Mouse (Mus musculus) forebrain, embryonic 14.5 days (tissue): ENCODE data around the gene Sgpp1. TPM values are rescaled to one million over a fixed set of nuclear protein-coding genes. Genes with fewer than 3 reads are reported as not detected.

Experiments used
- ATAC-seq: fragments of 200-750 bp; cut with Nextera tagmentation; 2 replicates; pipeline ENCODE4 v1.8.0; 2017; ENCODE audit warnings: mild to moderate bottlenecking, moderate library complexity
- DNase-seq: peaks from one replicate; pipeline ENCODE4 v3.0.0-alpha.2; 2015; ENCODE audit warnings: low spot score
- H3K27ac ChIP-seq: fragments of 300-500 bp; sonication (generic); 2 replicates; pipeline ENCODE4 v1.5.1; 2014; ENCODE audit warnings: low read depth, mild to moderate bottlenecking, control low read depth, low read length, moderate library complexity
- H3K27me3 ChIP-seq: fragments of 300-500 bp; sonication (generic); replicated peaks from 2 replicates; pipeline ENCODE4 v1.6.1; 2014; ENCODE audit warnings: low read length, control low read depth, mixed read lengths; ENCODE audit not compliant: control insufficient read depth, insufficient read depth
- H3K36me3 ChIP-seq: fragments of 300-500 bp; sonication (generic); 2 replicates; pipeline ENCODE4 v1.6.1; 2014; ENCODE audit warnings: low read length, control low read depth; ENCODE audit not compliant: control insufficient read depth, insufficient read depth
- H3K4me1 ChIP-seq: fragments of 300-500 bp; sonication (generic); 2 replicates; pipeline ENCODE4 v1.6.1; 2014; ENCODE audit warnings: antibody characterized with exemption, low read length, control low read depth; ENCODE audit not compliant: control insufficient read depth, insufficient read depth
- H3K4me2 ChIP-seq: fragments of 300-500 bp; sonication (generic); 2 replicates; pipeline ENCODE4 v1.6.1; 2014; ENCODE audit warnings: mild to moderate bottlenecking, control low read depth, low read length
- H3K4me3 ChIP-seq: fragments of 300-500 bp; sonication (generic); 2 replicates; pipeline ENCODE4 v1.5.1; 2014; ENCODE audit warnings: low read depth, low read length, control low read depth
- H3K9ac ChIP-seq: fragments of 300-500 bp; sonication (generic); 2 replicates; pipeline ENCODE4 v1.6.1; 2014; ENCODE audit warnings: mild to moderate bottlenecking, low read length, control low read depth, moderate library complexity
- H3K9me3 ChIP-seq: fragments of 300-500 bp; sonication (generic); replicated peaks from 2 replicates; pipeline ENCODE4 v1.6.1; 2016; ENCODE audit warnings: low read length, control low read depth, mixed read lengths; ENCODE audit not compliant: control insufficient read depth
- WGBS: fragments of 180-500 bp; shearing (Covaris S2); extraction: QIAGEN DNeasy Blood & Tissue Kit; methylation state at CpG from one replicate; pipeline ENCODE4 v1.1.7; 2014; 5-methylcytosine and 5-hydroxymethylcytosine counted together
- polyA plus RNA-seq: library from polyadenylated mRNA; unstranded; fragments of >200 nt; fragmentation: Nextera tagmentation; extraction: Ambion mirVana; gene quantifications from 2 replicates; pipeline ENCODE4 v1.2.1, GENCODE M21; 2014

The Sgpp1 gene
- polyA plus RNA-seq = 17.2 and 17.3 TPM in 2 replicates

GRCm38 (mm10) chr12:75735246-75736200 is at the start of gene Sgpp1:
TSS of gene Sgpp1 (minus strand) at chr12:75735729.
- H3K27me3 ChIP-seq = no peaks in the 10 kb centered on the region
- H3K27ac ChIP-seq = peak within 1 kb of the TSS; percentile 52
- H3K36me3 ChIP-seq = no peaks in the 10 kb centered on the region
- peak within 1 kb of the TSS; percentile 99 for H3K4me2 ChIP-seq
- H3K4me1 ChIP-seq = peaks cover 17% of the 10 kb centered on the region
- H3K9me3 ChIP-seq = no peaks in the 10 kb centered on the region
- DNase-seq = peak; percentile 93
- peak; percentile 96 for ATAC-seq
- H3K9ac ChIP-seq = peak within 1 kb of the TSS; percentile 95
- H3K4me3 ChIP-seq = peak within 1 kb of the TSS; percentile 84
- WGBS = under 1% methylated on average over 102 of the region's 105 CpGs

GRCm38 (mm10) chr12:75784271-75784751 is 48.8 kb upstream of the Sgpp1 start:
- Histone ChIP-seq H3K36me3 (no peaks in the 10 kb centered on the region), H3K9ac (no peak overlapping the region), H3K4me3 (no peak overlapping the region), H3K27me3 (no peaks in the 10 kb centered on the region), H3K4me2 (no peak overlapping the region), H3K9me3 (no peaks in the 10 kb centered on the region), H3K27ac (no peak overlapping the region), H3K4me1 (no peaks in the 10 kb centered on the region)
- DNase-seq = no peak
- no peak for ATAC-seq
- 87% methylated on average over 2 of the region's 2 CpGs for WGBS

- H3K4me1 ChIP-seq = no peaks in the 10 kb centered on the region
- H3K4me2 ChIP-seq = no peak overlapping the region
- WGBS = 89% methylated on average over 7 of the region's 7 CpGs
- no peak overlapping the region for H3K9ac ChIP-seq
- no peak overlapping the region for H3K27ac ChIP-seq
- no peaks in the 10 kb centered on the region for H3K9me3 ChIP-seq
- no peaks in the 10 kb centered on the region for H3K27me3 ChIP-seq
- no peak overlapping the region for H3K4me3 ChIP-seq
- H3K36me3 ChIP-seq = no peaks in the 10 kb centered on the region
- DNase-seq = no peak
- ATAC-seq = no peak
Observed at GRCm38 (mm10) chr12:75781995-75782394, 46.5 kb upstream of the Sgpp1 start.

GRCm38 (mm10) chr12:75781445-75781844 is 45.9 kb upstream of the Sgpp1 start:
- Histone ChIP-seq H3K27me3 (no peaks in the 10 kb centered on the region), H3K4me2 (no peak overlapping the region), H3K27ac (no peak overlapping the region), H3K9ac (no peak overlapping the region), H3K9me3 (no peaks in the 10 kb centered on the region), H3K4me1 (no peaks in the 10 kb centered on the region), H3K4me3 (no peak overlapping the region), H3K36me3 (no peaks in the 10 kb centered on the region)
- DNase-seq = no peak
- ATAC-seq = no peak

GRCm38 (mm10) chr12:75772424-75773034 is 37.0 kb upstream of the Sgpp1 start:
- 31% methylated on average over 3 of the region's 3 CpGs for WGBS
- H3K36me3 ChIP-seq = no peaks in the 10 kb centered on the region
- H3K27me3 ChIP-seq = no peaks in the 10 kb centered on the region
- H3K4me3 ChIP-seq = no peak overlapping the region
- no peak overlapping the region for H3K27ac ChIP-seq
- ATAC-seq (no peak), DNase-seq (peak; percentile 32)
- H3K9me3 ChIP-seq = no peaks in the 10 kb centered on the region
- H3K4me1 ChIP-seq = no peaks in the 10 kb centered on the region
- H3K9ac ChIP-seq = no peak overlapping the region
- no peak overlapping the region for H3K4me2 ChIP-seq

- Histone ChIP-seq H3K4me2 (no peak overlapping the region), H3K9ac (no peak overlapping the region), H3K4me1 (no peaks in the 10 kb centered on the region), H3K27me3 (no peaks in the 10 kb centered on the region), H3K9me3 (no peaks in the 10 kb centered on the region), H3K36me3 (no peaks in the 10 kb centered on the region), H3K27ac (no peak overlapping the region), H3K4me3 (no peak overlapping the region)
- WGBS = 76% methylated on average over 3 of the region's 3 CpGs
- ATAC-seq (no peak), DNase-seq (no peak)
Observed at GRCm38 (mm10) chr12:75771410-75771809, 35.9 kb upstream of the Sgpp1 start.

- Histone ChIP-seq H3K36me3 (no peaks in the 10 kb centered on the region), H3K27ac (no peak overlapping the region), H3K9me3 (no peaks in the 10 kb centered on the region), H3K4me3 (no peak overlapping the region), H3K4me2 (no peak overlapping the region), H3K4me1 (no peaks in the 10 kb centered on the region), H3K9ac (no peak overlapping the region), H3K27me3 (no peaks in the 10 kb centered on the region)
- 78% methylated on average over 8 of the region's 8 CpGs for WGBS
- no peak for ATAC-seq
- DNase-seq = no peak
Observed at GRCm38 (mm10) chr12:75766885-75767317, 31.4 kb upstream of the Sgpp1 start.

GRCm38 (mm10) chr12:75766395-75766794 is 30.9 kb upstream of the Sgpp1 start:
- Histone ChIP-seq H3K4me1 (no peaks in the 10 kb centered on the region), H3K36me3 (no peaks in the 10 kb centered on the region), H3K9ac (no peak overlapping the region), H3K4me2 (no peak overlapping the region), H3K9me3 (no peaks in the 10 kb centered on the region), H3K27ac (no peak overlapping the region), H3K27me3 (no peaks in the 10 kb centered on the region), H3K4me3 (no peak overlapping the region)
- DNase-seq = no peak
- no peak for ATAC-seq
- 63% methylated on average over 6 of the region's 6 CpGs for WGBS

- no peak overlapping the region for H3K4me2 ChIP-seq
- H3K4me1 ChIP-seq = no peaks in the 10 kb centered on the region
- H3K9me3 ChIP-seq = no peaks in the 10 kb centered on the region
- no peaks in the 10 kb centered on the region for H3K27me3 ChIP-seq
- H3K9ac ChIP-seq = no peak overlapping the region
- no peak overlapping the region for H3K27ac ChIP-seq
- H3K4me3 ChIP-seq = no peak overlapping the region
- DNase-seq = no peak
- ATAC-seq = no peak
- WGBS = 77% methylated on average over 3 of the region's 3 CpGs
- no peaks in the 10 kb centered on the region for H3K36me3 ChIP-seq
Observed at GRCm38 (mm10) chr12:75765751-75766150, 30.2 kb upstream of the Sgpp1 start.
